Mouse (Mus musculus): ENCODE results near the gene Il11.

- TF ChIP-seq CTCF (IDR thresholded peaks at IDR 0.05; ENCODE audit: control insufficient read depth, insufficient read depth, insufficient read length) (no peak), MAX (IDR thresholded peaks at IDR 0.05) (no peak), MYOG (IDR thresholded peaks at IDR 0.05; ENCODE audit: control insufficient read depth, extremely low read depth, insufficient read length) (no peak), CEBPB (IDR thresholded peaks at IDR 0.05; ENCODE audit: low read depth) (no peak), MYOD1 (IDR thresholded peaks at IDR 0.05; ENCODE audit: control insufficient read depth, insufficient read length, low read depth) (no peak), USF1 (IDR thresholded peaks at IDR 0.05; ENCODE audit: low read depth) (no peak), FOSL1 (IDR thresholded peaks at IDR 0.05; ENCODE audit: insufficient read depth, low read length, poor library complexity, severe bottlenecking) (no peak)
Observed at GRCm38 (mm10) chr7:4793674-4794073, 11.0 kb upstream of the Il11 start.

All from C2C12 (cell line).